Mouse (Mus musculus) forebrain, embryonic 12.5 days (tissue): ENCODE measurements around the gene Slc44a4. TPM values are rescaled to one million over a fixed set of nuclear protein-coding genes. Genes with fewer than 3 reads are reported as not detected.

Source experiments
- ATAC-seq: fragments of 200-750 bp; cut with Nextera tagmentation; 2 replicates; pipeline ENCODE4 v1.8.0; 2017; ENCODE audit warnings: moderate TSS enrichment; ENCODE audit not compliant: low FRiP score
- H3K27ac ChIP-seq: fragments of 300-500 bp; sonication (generic); 2 replicates; pipeline ENCODE4 v1.5.1; 2016; ENCODE audit warnings: mild to moderate bottlenecking
- H3K27me3 ChIP-seq: fragments of 300-500 bp; sonication (generic); 2 replicates; pipeline ENCODE4 v1.6.1; 2016; ENCODE audit warnings: mild to moderate bottlenecking
- H3K36me3 ChIP-seq: fragments of 300-500 bp; sonication (generic); replicated peaks from 2 replicates; pipeline ENCODE4 v1.6.1; 2016; ENCODE audit warnings: mild to moderate bottlenecking
- H3K4me1 ChIP-seq: fragments of 300-500 bp; sonication (generic); 2 replicates; pipeline ENCODE4 v1.6.1; 2016
- H3K4me2 ChIP-seq: fragments of 300-500 bp; sonication (generic); 2 replicates; pipeline ENCODE4 v1.6.1; 2016; ENCODE audit warnings: mild to moderate bottlenecking, moderate library complexity
- H3K4me3 ChIP-seq: fragments of 300-500 bp; sonication (generic); replicated peaks from 2 replicates; pipeline ENCODE4 v1.5.1; 2016; ENCODE audit warnings: mild to moderate bottlenecking
- H3K9ac ChIP-seq: fragments of 300-500 bp; sonication (generic); 2 replicates; pipeline ENCODE4 v1.6.1; 2016; ENCODE audit warnings: mild to moderate bottlenecking
- H3K9me3 ChIP-seq: fragments of 300-500 bp; sonication (generic); 2 replicates; pipeline ENCODE4 v1.6.1; 2016
- WGBS: fragments of 180-500 bp; shearing (Covaris S2); methylation state at CpG from one replicate; pipeline ENCODE4 v1.1.7; 2016; 5-methylcytosine and 5-hydroxymethylcytosine counted together
- polyA plus RNA-seq: library from polyadenylated mRNA; unstranded; fragments of >200 nt; fragmentation: Nextera tagmentation; extraction: Ambion mirVana; gene quantifications from 2 replicates; pipeline ENCODE4 v1.2.1, GENCODE M21; 2016

The Slc44a4 gene
- not detected in 2 replicates for polyA plus RNA-seq

- no peak within 1 kb of the TSS for H3K27ac ChIP-seq
- H3K4me3 ChIP-seq = no peak within 1 kb of the TSS
- no peaks in the 10 kb centered on the region for H3K4me1 ChIP-seq
- H3K9ac ChIP-seq = no peak within 1 kb of the TSS
- no peak within 1 kb of the TSS for H3K4me2 ChIP-seq
- H3K27me3 ChIP-seq = no peaks in the 10 kb centered on the region
- 38% methylated on average over 18 of the region's 18 CpGs for WGBS
- ATAC-seq = no peak
- peaks cover 51% of the 10 kb centered on the region for H3K36me3 ChIP-seq
- no peaks in the 10 kb centered on the region for H3K9me3 ChIP-seq
Observed at GRCm38 (mm10) chr17:34913930-34914665, at the start of gene Slc44a4. Gene Slc44a4 (plus strand): TSS chr17:34914466.

- no peak overlapping the region for H3K4me2 ChIP-seq
- peaks cover 3% of the 10 kb centered on the region; the same call in 1 of the 2 replicates for H3K4me1 ChIP-seq
- no peaks in the 10 kb centered on the region for H3K36me3 ChIP-seq
- no peak overlapping the region for H3K4me3 ChIP-seq
- peaks cover 9% of the 10 kb centered on the region; the same call in 1 of the 2 replicates for H3K27me3 ChIP-seq
- H3K27ac ChIP-seq = no peak overlapping the region
- no peak overlapping the region for H3K9ac ChIP-seq
- WGBS = 71% methylated on average over 7 of the region's 7 CpGs
- H3K9me3 ChIP-seq = no peaks in the 10 kb centered on the region
- ATAC-seq = no peak
Observed at GRCm38 (mm10) chr17:34865981-34866380, 48.3 kb upstream of the Slc44a4 start.

- Histone ChIP-seq H3K36me3 (no peaks in the 10 kb centered on the region), H3K4me1 (no peaks in the 10 kb centered on the region), H3K27me3 (0 out of 2 replicates have a peak, but pooled peaks cover 3% of the 10 kb centered on the region), H3K27ac (no peak overlapping the region), H3K9ac (no peak overlapping the region), H3K9me3 (no peaks in the 10 kb centered on the region), H3K4me3 (no peak overlapping the region), H3K4me2 (no peak overlapping the region)
- no peak for ATAC-seq
- 90% methylated on average over 6 of the region's 6 CpGs for WGBS
Observed at GRCm38 (mm10) chr17:34874321-34874720, 39.9 kb upstream of the Slc44a4 start.

GRCm38 (mm10) chr17:34879336-34879879 is 34.9 kb upstream of the Slc44a4 start, which contains the start of gene Zbtb12:
Gene Zbtb12 (plus strand): TSS chr17:34879483.
- 0 out of 2 replicates have a peak, but pooled peaks cover 6% of the 10 kb centered on the region for H3K4me1 ChIP-seq
- H3K9me3 ChIP-seq = no peaks in the 10 kb centered on the region
- no peak for ATAC-seq
- H3K27me3 ChIP-seq = peaks cover 13% of the 10 kb centered on the region
- H3K27ac ChIP-seq = no peak within 1 kb of the TSS
- H3K4me3 ChIP-seq = no peak within 1 kb of the TSS
- no peak within 1 kb of the TSS for H3K9ac ChIP-seq
- 66% methylated on average over 11 of the region's 11 CpGs for WGBS
- H3K4me2 ChIP-seq = no peak within 1 kb of the TSS
- H3K36me3 ChIP-seq = no peaks in the 10 kb centered on the region

DNA sequence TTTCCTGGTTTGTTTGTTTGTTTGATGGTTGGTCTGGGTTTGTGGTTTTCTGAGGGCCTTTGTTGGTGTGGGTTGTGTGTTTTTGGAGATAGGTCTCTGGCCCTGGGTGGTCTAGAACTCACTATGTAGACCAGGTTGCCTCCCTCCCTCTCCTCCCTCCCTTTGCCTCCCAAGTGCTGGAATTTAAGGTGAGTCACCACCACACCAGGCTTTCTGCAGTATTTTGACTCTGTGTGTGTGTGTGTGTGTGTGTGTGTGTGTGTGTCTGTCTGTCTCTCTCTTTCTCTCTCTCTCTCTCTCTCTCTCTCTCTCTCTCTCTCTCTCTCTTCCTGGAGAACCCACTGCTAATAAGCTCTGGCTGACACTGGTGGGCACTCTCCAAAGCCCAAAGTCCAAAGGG is 33.1 kb upstream of the Slc44a4 start:
- ATAC-seq = no peak

DNA sequence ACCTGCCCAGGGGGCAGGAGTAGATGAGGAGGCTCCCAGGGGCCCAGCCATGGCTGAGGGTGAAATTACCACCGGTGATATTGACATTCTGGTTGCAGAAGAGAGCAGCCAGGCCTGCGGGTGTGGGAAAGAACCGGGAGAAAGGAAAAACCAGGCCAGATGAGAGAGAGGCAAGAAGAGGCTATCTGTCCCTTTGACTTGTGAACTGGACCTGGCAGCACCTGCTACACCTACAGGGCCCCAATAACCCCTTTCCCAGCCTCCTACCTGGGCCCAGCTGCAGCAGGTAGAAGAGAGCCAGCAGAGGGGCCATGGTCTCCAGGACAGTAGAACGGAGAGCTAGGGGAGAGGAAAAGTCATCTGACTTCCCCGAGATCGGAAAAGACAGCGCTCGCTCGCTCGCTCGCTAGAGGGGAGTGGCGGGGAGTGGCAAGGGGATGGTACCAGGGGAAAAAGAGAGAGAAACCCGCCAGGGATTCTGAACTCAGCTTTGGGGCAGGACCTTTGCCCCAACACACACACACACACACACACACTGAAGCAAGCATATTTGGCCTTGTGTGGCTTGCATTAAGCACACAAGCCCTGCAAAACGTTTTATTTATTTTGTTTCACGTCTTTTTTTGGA is 32.5 kb upstream of the Slc44a4 start, which contains the start of gene Gm20547:
Gene Gm20547, minus strand, starts transcription at position 360 of the 628 bp plus-strand sequence.
- Histone ChIP-seq H3K36me3 (no peaks in the 10 kb centered on the region), H3K27ac (no peak within 1 kb of the TSS), H3K4me2 (no peak within 1 kb of the TSS), H3K4me1 (0 out of 2 replicates have a peak, but pooled peaks cover 6% of the 10 kb centered on the region), H3K9me3 (no peaks in the 10 kb centered on the region), H3K4me3 (no peak within 1 kb of the TSS), H3K9ac (no peak within 1 kb of the TSS), H3K27me3 (peaks cover 13% of the 10 kb centered on the region)
- ATAC-seq = no peak
- WGBS = 8% methylated on average over 15 of the region's 15 CpGs

More for the DNA sequence above, 33.1 kb upstream of the Slc44a4 start:
- Histone ChIP-seq H3K4me2 (no peak overlapping the region), H3K36me3 (no peaks in the 10 kb centered on the region), H3K27me3 (peaks cover 13% of the 10 kb centered on the region), H3K27ac (no peak overlapping the region), H3K9me3 (no peaks in the 10 kb centered on the region), H3K4me1 (0 out of 2 replicates have a peak, but pooled peaks cover 6% of the 10 kb centered on the region), H3K9ac (no peak overlapping the region), H3K4me3 (no peak overlapping the region)

GRCm38 (mm10) chr17:34883332-34883731 is 30.9 kb upstream of the Slc44a4 start:
- 0 out of 2 replicates have a peak, but pooled peaks cover 6% of the 10 kb centered on the region for H3K4me1 ChIP-seq
- ATAC-seq = no peak
- no peak overlapping the region for H3K4me2 ChIP-seq
- WGBS = 70% methylated on average over 3 of the region's 3 CpGs
- peaks cover 10% of the 10 kb centered on the region for H3K27me3 ChIP-seq
- H3K36me3 ChIP-seq = no peaks in the 10 kb centered on the region
- no peak overlapping the region for H3K27ac ChIP-seq
- H3K9me3 ChIP-seq = no peaks in the 10 kb centered on the region
- no peak overlapping the region for H3K9ac ChIP-seq
- no peak overlapping the region for H3K4me3 ChIP-seq

- Histone ChIP-seq H3K4me3 (no peak overlapping the region), H3K4me2 (no peak overlapping the region), H3K4me1 (0 out of 2 replicates have a peak, but pooled peaks cover 6% of the 10 kb centered on the region), H3K9ac (no peak overlapping the region), H3K9me3 (no peaks in the 10 kb centered on the region), H3K36me3 (no peaks in the 10 kb centered on the region), H3K27me3 (peaks cover 10% of the 10 kb centered on the region), H3K27ac (no peak overlapping the region)
- 87% methylated on average over 6 of the region's 6 CpGs for WGBS
- no peak for ATAC-seq
Observed at GRCm38 (mm10) chr17:34884704-34885103, 29.6 kb upstream of the Slc44a4 start.

GRCm38 (mm10) chr17:34885615-34886014 is 28.7 kb upstream of the Slc44a4 start:
- H3K27ac ChIP-seq = no peak overlapping the region
- no peak overlapping the region for H3K9ac ChIP-seq
- H3K36me3 ChIP-seq = no peaks in the 10 kb centered on the region
- peaks cover 10% of the 10 kb centered on the region for H3K27me3 ChIP-seq
- H3K4me2 ChIP-seq = no peak overlapping the region
- no peaks in the 10 kb centered on the region for H3K9me3 ChIP-seq
- no peak overlapping the region for H3K4me3 ChIP-seq
- 94% methylated on average over 3 of the region's 3 CpGs for WGBS
- ATAC-seq = no peak
- 0 out of 2 replicates have a peak, but pooled peaks cover 6% of the 10 kb centered on the region for H3K4me1 ChIP-seq

- no peak overlapping the region for H3K4me3 ChIP-seq
- no peak overlapping the region for H3K27ac ChIP-seq
- H3K4me1 ChIP-seq = no peaks in the 10 kb centered on the region
- H3K27me3 ChIP-seq = no peaks in the 10 kb centered on the region
- ATAC-seq = no peak
- no peak overlapping the region for H3K9ac ChIP-seq
- H3K9me3 ChIP-seq = no peaks in the 10 kb centered on the region
- no peak overlapping the region for H3K4me2 ChIP-seq
- no peaks in the 10 kb centered on the region for H3K36me3 ChIP-seq
- 92% methylated on average over 5 of the region's 5 CpGs for WGBS
Observed at GRCm38 (mm10) chr17:34887942-34888341, 26.3 kb upstream of the Slc44a4 start.

- WGBS = 88% methylated on average over 12 of the region's 12 CpGs
- Histone ChIP-seq H3K9me3 (no peaks in the 10 kb centered on the region), H3K4me2 (no peak overlapping the region), H3K36me3 (no peaks in the 10 kb centered on the region), H3K4me3 (no peak overlapping the region), H3K9ac (no peak overlapping the region), H3K4me1 (peaks cover 9% of the 10 kb centered on the region), H3K27ac (no peak overlapping the region), H3K27me3 (no peaks in the 10 kb centered on the region)
- ATAC-seq = no peak
Observed at GRCm38 (mm10) chr17:34890074-34890743, 24.1 kb upstream of the Slc44a4 start.

GRCm38 (mm10) chr17:34891377-34891776 is 22.9 kb upstream of the Slc44a4 start:
- H3K4me3 ChIP-seq = no peak overlapping the region
- no peaks in the 10 kb centered on the region for H3K9me3 ChIP-seq
- 92% methylated on average over 2 of the region's 2 CpGs for WGBS
- no peak for ATAC-seq
- peaks cover 21% of the 10 kb centered on the region for H3K4me1 ChIP-seq
- no peak overlapping the region for H3K4me2 ChIP-seq
- no peak overlapping the region for H3K27ac ChIP-seq
- no peaks in the 10 kb centered on the region for H3K27me3 ChIP-seq
- H3K9ac ChIP-seq = no peak overlapping the region
- H3K36me3 ChIP-seq = peaks cover 9% of the 10 kb centered on the region
